Mouse (Mus musculus): ENCODE measurements at regions not wholly inside any gene's neighbourhood (a gene's known extent, or its start where the extent isn't known, plus 50 kb on each side); places are given as distances from the start of the nearest gene placed in this dataset.

DNA sequence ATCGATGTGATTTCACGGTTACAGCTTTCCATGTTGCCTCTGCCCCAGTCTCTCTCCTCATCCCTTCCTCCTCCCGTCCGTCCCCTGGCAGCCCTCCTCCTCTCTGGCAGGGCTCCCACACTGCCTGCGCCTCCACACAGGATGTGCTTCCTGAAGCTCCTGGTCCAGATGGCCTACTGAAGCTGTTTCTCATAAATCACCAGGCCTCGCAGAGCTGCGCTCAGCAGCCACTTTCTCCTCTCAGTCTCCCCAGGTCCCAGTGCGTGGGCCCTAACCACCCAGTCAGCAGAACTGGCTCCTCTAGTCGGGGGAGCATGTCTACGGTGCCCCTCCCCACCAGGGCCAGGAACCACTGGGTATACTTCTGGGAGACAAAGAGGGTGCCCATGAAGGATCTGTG is 66.4 kb upstream of the Mafb start:
- no peak for TF ChIP-seq GATA1 (IDR thresholded peaks at IDR 0.05; ENCODE audit: borderline replicate concordance, low read length)
- no peak for TF ChIP-seq FLI1 (IDR thresholded peaks at IDR 0.05; ENCODE audit: low read length)
